Mouse (Mus musculus): ENCODE measurements around the gene Smc2. TPM values are rescaled to one million over a fixed set of nuclear protein-coding genes. Genes with fewer than 3 reads are reported as not detected.
"Not testable (repeated sequence)": the region's sequence is repeated elsewhere in the genome, so short reads cannot be mapped to it uniquely, and the experiment has no call there.

Gene Smc2
- 1 to 10 TPM; 4.8 to 6.4 TPM for total RNA-seq (2021)

DNA sequence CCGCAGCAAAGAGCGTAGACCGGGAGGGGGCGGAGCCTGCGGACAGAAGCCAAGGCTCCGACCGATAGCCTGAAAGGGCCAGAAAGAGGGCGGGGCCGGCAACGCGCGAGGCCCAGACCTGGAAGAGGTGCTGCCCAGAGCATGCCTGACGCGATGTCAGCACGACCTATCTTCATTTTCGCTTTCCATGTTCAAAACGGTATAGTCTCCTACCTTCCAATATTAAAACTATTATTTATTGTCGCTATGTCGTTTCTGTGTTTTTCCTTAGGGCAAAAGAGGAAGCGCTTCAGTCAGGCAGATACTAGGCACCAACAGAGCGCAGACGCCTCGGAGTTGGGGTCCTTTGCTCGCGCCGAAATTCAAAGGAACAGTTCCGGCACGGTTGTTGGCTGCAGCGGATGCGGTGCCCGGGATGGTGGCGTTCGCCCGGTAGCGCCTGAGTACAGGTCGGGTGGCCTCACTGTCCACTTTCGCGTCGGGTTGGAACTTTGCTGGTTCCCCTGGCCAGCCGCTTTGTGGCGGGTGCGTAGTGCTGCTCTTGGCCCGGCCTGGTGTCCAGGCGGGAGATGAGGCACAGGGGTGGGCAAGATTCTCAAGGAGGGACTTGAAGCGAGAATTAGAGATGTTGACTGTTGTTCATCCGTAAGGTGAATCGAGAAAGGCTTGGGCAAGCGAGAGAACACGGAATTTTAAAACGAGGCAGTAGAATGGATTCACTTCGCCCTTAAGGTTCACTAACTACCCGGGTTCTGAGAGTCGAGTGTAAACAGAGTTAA lies at the start of gene Smc2:
Smc2 (plus strand) TSS at position 358 of the 779 bp plus-strand sequence.
- DNase-seq (ENCODE audit: low spot score in 2 of 2), result peak; percentile 90
- intact Hi-C loops (cut with DNase I), result no loop called here

DNA sequence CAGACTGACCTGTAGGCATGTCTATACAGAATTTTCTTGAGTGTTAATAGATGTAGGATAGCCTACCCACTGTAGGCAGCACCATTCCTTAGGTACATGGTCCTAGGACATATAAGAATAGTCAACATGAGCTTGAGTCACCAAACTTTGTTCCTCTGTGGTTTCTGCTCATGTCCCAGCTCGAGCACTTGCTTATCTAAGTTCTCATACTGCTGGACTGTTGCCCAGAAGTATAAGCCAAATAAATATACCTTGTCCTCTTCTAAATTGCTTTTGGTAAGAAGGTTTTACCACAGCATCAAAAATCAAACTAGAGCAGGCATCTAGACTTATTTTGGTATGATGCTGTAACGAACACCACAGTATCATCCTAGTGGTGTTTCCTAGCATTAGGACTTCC lies 27.5 kb upstream of the Smc2 start:
- no peak for DNase-seq (ENCODE audit: low spot score in 2 of 2)
- intact Hi-C loops (cut with DNase I), result no loop called here

DNA sequence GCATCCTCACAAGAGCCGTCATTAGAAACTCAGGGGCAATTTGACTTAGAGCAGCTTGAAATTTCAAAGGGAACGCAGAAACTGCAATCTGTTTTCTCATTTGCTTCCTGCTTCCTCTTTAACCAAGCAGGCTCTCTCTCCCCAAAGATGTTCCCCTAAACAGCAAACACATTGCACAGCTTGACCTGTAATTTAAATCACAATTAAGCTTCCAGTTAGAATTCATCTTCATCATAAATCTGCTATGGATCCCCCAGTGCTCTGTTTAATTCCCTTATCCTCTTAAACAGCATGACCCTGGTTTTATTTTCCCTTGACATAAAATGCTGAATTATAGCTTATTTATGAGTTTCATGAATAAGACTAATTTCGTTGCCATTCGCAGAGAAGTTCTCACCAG lies 15.4 kb upstream of the Smc2 start:
- no peak for DNase-seq (ENCODE audit: low spot score in 2 of 2)
- intact Hi-C loops (cut with DNase I), result no loop called here

DNA sequence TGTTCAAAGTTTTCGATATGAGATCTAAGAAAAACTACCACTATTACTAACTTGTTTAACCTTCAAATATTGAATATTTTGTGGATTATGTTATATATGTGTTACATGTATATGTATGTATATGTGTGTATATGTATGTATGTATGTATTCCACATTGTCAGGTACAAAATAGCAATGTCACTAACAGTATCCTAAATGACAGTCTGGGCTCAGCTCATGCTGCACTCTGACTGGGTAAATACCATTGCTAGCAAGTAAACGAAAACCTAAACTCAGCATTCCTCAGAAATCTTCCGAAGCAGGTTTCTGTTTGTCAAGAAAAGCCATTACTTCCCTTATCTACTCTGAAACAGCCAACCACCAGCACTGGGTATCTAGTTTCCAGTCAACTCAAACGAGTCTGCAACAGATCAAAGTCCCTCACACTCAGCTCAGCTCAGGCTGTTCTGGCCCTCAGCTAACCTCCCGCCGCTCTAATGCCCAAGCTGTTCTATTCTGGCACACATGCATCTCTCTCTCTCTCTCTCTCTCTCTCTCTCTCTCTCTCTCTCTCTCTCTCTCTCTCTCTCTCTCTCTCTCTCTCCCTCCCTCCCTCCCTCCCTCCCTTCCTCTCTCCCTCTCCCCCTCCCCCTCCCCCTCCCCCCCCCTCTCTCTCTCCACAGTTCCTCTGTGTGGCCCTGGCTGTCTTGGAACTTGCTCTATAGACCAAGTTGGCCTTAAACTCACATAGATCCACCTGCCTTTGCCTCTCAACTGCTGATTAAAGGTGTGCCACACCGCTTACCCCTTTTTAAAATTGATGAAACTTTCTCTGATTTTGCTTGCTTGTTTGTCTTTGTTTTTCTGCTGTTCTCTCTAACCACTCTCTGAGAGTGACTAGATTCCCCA lies 9.5 kb upstream of the Smc2 start:
- intact Hi-C loops (cut with DNase I), result no loop called here
- no peak for DNase-seq (ENCODE audit: low spot score in 2 of 2)

DNA sequence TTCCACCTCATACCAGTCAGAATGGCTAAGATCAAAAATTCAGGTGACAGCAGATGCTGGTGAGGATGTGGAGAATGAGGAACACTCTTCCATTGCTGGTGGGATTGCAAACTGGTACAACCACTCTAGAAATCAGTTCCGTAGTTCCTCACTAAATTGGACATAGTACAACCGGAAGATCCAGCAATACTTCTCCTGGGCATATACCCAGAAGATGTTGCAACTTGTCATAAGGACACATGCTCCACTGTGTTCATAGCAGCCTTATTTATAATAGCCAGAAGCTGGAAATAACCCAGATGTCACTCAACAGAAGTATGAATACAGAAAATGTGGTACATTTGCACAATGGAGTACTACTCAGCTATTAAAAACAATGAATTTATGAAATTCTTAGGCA lies 3.5 kb upstream of the Smc2 start:
- intact Hi-C loops (cut with DNase I); DNase-seq (ENCODE audit: low spot score in 2 of 2): not testable (repeated sequence)

DNA sequence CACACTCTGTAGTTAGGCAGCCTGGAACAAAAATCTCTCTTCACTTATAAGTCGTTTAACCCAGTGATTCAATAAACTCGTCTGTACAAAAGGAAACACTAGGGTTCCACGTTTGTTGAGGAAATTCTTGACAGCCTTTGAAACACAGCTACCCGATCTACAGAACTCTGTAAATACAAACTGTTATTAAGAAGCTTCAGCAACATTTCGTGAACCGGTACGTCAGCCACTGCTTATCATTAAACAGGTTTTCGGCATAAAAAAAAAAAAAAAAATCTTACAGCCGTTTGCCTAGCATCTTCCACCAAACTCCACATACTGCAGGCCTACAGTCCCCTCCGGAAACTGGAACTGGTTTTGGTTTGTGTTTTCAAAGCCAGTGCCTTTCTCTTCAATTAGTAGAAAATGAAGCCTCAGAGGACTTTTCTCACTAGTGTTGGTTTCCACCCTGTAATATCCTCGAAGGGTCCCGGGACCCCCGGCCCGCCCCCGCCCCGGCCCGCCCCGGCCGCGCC lies 615 bp upstream of the Smc2 start:
- intact Hi-C loops (cut with DNase I), result no loop called here
- no peak for DNase-seq (ENCODE audit: low spot score in 2 of 2)

DNA sequence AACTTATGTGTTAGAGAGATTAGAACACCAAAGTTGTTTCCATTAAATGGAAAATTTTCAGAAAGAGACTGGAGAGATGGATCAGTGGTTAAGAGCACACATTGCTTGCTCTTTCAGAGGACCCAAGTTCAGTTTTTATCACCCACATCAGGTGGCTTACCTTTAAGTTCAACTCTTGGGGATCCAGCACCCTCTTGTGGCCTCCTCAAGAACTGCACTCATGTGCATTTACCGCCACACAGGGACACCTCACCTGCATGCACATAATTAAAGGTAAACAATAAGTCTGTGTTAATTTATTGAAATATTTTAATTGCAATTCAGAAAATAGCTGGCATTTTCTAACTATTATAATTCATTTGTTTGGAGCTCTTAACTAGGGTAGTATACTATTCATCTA lies 20.7 kb downstream of the Smc2 start:
- intact Hi-C loops (cut with DNase I), result no loop called here

DNA sequence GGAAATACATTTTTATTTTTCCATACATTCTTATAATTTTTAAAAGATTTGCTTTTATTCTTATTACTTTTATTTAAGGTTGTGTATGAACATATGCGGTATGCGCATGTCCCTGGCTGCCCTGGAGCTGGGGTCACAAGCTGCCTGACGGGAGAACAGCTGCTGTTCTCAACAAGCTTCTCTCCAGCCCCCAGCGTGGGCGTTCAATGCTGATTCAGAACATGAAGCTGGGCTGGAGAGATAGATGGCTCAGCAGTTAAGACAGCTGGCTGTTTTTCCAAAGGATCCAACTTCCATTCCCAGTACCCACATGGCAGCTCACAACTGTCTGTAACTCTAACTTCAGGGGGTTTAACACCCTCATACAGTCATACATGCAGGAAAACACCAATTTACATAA lies 22.3 kb downstream of the Smc2 start:
- intact Hi-C loops (cut with DNase I), result no loop called here

More for the DNA sequence above, 20.7 kb downstream of the Smc2 start:
- no peak for DNase-seq (ENCODE audit: low spot score in 2 of 2)

DNA sequence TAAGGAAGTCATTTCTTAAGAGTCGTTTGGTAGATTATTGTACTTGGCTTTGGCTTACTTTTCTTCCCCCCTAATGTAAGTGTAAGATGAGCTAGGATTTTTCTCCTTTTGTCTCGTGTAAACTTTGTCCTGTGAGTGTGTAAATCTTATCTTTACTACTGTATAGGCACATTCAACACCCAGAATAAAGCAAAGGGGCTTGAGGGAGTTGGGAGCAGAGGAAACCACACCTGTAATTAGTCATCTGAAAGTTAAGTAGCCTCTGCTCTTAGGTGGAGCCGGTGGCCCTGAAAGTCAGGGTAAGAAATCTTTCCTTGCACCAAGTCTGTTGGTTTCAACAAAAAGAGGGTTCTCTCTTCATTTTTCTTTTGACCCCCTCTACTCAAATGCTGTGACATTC lies 34.4 kb downstream of the Smc2 start:
- intact Hi-C loops (cut with DNase I), result no loop called here
- no peak for DNase-seq (ENCODE audit: low spot score in 2 of 2)

More for the DNA sequence above, 22.3 kb downstream of the Smc2 start:
- DNase-seq (ENCODE audit: low spot score in 2 of 2), result peak; percentile 60 to 61

DNA sequence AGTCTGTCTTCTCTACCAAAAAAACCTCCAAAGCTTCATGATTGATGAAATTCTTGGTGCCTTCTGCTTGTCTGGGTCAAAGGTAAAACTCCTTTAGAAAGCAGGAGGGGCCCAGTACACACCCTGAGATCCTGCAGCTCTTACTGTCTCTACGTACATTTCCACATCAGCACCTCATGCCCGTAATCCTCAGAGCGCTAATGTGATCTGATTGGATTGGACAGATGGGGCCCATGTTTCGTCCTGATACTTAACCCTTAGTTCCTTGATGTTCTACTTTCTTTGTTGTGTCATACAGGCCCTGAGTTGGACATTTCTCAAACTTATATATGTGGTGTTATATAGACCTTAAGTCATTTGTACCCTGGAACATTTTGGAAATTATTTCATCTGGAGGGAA lies 48.4 kb downstream of the Smc2 start:
- intact Hi-C loops (cut with DNase I), result no loop called here
- DNase-seq (ENCODE audit: low spot score in 2 of 2), result no peak

DNA sequence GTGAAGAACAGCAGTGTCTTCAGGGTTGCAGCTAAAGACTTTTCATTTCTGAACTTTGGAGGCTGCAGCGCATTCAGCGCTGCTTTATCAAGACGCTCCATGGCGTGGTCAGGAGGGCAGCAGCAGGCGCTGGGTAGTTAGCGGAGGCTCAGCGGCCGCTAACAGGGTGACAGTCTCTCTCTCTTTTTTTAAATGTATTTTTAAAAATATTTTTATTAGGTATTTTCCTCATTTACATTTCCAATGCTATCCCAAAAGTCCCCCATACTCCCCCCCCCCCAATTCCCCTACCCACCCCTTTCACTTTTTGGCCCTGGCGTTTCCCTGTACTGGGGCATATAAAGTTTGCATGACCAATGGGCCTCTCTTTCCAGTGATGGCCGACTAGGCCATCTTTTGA lies 58.1 kb downstream of the Smc2 start, which contains the start of gene Vma21-ps:
Vma21-ps (minus strand) TSS at position 101 of the 400 bp plus-strand sequence.
- DNase-seq (ENCODE audit: low spot score in 2 of 2); intact Hi-C loops (cut with DNase I): not testable (repeated sequence)

DNA sequence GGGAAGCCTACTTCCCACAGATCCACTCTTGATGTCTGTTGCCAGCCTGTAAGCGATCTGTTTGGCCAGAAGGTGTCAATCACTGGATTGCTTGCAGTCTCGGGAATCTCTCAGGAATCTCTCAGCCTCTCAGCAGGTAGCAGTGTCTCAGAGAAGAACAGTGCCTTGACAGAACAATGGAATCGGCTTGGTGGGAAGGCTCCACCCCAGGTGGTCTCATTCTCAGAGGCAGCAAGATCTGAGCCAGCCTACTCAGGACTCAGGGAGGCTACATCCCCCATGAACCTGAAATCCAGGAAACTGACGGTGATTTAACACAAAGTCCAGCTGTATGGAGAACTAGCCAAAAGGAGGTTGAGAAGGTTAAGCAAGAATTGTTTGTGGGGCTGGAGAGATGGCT lies 78.5 kb downstream of the Smc2 start:
- no peak for DNase-seq (ENCODE audit: low spot score in 2 of 2)
- intact Hi-C loops (cut with DNase I), result no loop called here

DNA sequence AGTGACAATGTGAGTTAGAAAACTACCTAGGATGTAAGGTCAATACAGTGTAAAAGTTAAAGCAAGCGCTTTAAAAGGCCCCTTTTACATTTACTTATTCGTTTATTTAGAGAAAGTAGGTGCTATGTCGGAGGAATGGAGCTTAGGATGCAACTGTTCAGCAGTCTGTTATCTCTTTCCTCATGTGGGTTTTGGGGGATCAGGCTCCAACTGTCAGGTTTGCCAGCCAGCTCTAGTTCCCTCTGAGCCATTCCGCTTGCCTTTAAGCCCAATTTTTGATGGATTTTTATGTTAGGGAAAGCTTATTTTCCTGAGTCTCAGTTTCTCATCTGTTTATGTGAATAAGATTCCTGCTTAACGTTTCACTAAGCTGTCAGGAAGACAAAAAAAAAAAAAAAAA lies 80.3 kb downstream of the Smc2 start:
- no peak for DNase-seq (ENCODE audit: low spot score in 2 of 2)
- intact Hi-C loops (cut with DNase I), result no loop called here

DNA sequence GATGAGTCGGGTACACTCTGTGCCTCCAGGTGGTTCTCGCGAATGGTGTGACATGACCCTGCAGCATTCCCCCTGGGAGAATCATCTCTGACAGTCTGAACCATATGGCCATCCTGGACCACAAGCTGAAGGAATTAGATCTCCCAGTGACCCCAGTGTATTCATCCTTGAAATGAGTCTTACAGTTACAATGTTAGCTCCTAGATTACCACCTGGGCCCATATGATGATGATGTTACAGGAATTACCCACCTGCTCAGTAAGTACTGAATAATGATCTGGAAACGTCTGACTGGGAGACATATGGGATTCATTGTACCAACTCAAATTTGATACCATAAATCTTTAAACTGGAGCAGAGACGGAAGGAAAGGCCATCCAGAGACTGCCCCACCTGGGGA lies 87.4 kb downstream of the Smc2 start:
- DNase-seq (ENCODE audit: low spot score in 2 of 2), result no peak
- intact Hi-C loops (cut with DNase I), result no loop called here

DNA sequence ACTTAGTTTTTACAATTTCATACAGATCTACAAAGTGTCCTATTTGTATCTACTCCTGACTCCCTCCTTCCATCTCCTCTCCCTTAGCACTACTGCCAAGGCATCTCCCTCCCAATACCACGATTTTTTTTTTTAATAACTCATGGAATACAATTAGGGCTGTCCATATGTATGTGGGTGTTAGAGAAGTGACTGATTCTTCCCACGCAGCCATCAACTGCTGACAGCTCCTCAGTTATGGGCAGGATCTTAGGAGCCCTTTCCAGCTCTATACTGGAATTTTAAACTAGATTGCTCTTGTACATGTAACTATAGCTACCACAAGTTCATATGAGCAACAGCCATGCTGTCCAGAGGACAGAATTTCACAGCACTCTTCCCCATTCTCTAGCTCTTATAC lies 91.6 kb downstream of the Smc2 start:
- intact Hi-C loops (cut with DNase I), result no loop called here
- DNase-seq (ENCODE audit: low spot score in 2 of 2), result no peak

Other genes with a start within 250 kb of the Smc2 start
- gene Vma21-ps, start 58.0 kb downstream of the Smc2 start, total RNA-seq (2021), result not detected
- gene Toporsl, start 157.0 kb downstream of the Smc2 start, total RNA-seq (2021), result not detected

Measured in left cerebral cortex, postnatal 36 days (tissue).